Mouse (Mus musculus) megakaryocyte, embryonic 14.5 days (primary cell): Measurements from ENCODE around the gene Osbpl6.

Experiments used
- FLI1 ChIP-seq: IDR thresholded peaks from 2 replicates; pipeline ENCODE4 v1.6.1; 2012; ENCODE audit warnings: low read length, inconsistent platforms, mixed read lengths
- GATA1 ChIP-seq: IDR thresholded peaks from 3 replicates; pipeline ENCODE4 v1.6.1; 2012; ENCODE audit warnings: mixed read lengths, low read length, inconsistent platforms, borderline replicate concordance

DNA sequence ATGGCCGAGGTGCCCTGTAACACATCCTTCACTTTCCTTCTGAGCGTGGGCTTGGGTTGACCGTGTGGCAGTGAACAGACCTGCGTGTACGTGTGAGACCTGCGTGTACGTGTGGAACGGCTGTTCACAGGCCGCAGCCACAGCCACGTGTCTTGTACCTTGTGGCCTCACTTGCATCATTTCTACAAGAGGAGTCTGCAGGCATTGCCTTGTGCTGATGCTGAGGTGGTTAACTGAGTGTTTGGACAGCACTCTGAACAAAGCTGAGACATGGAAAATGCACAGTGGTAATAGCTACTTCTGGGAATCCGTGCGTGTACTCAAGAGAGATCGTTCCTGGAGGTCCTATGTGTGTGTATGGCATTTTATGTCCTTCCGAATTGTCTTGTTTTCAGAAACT lies 111.2 kb downstream of the Osbpl6 start:
- TF ChIP-seq GATA1 (no peak), FLI1 (no peak)
